Mouse (Mus musculus): ENCODE data around the gene Gm17571. TPM values are rescaled to one million over a fixed set of nuclear protein-coding genes. Genes with fewer than 3 reads are reported as not detected.

Gene Gm17571
- not detected in 2 replicates for polyA plus RNA-seq (2016; fragmentation: Nextera tagmentation; extraction: Ambion mirVana)

- no peaks in the 10 kb centered on the region for H3K36me3 ChIP-seq
- H3K9me3 ChIP-seq: no peaks in the 10 kb centered on the region
- H3K4me2 ChIP-seq: no peak within 1 kb of the TSS
- no peak within 1 kb of the TSS for H3K9ac ChIP-seq (replicated peaks)
- H3K4me3 ChIP-seq (replicated peaks): no peak within 1 kb of the TSS
- 68% methylated on average over 4 of the region's 4 CpGs for WGBS
- no peaks in the 10 kb centered on the region for H3K27me3 ChIP-seq
- no peak for ATAC-seq (ENCODE audit: insufficient number of reproducible peaks, insufficient read depth, low FRiP score, low TSS enrichment, low read depth)
- no peak within 1 kb of the TSS for H3K27ac ChIP-seq
- peaks cover 10% of the 10 kb centered on the region; the same call in 1 of the 2 replicates for H3K4me1 ChIP-seq (replicated peaks)
These were observed at the start of gene Gm17571 for GRCm38 (mm10) chr9:13446703-13447285. Gene Gm17571 (minus strand): TSS chr9:13446753.

- H3K9me3 ChIP-seq: no peaks in the 10 kb centered on the region
- no peaks in the 10 kb centered on the region for H3K36me3 ChIP-seq
- H3K27me3 ChIP-seq: no peaks in the 10 kb centered on the region
- H3K4me3 ChIP-seq (replicated peaks): no peak overlapping the region
- no peak overlapping the region for H3K4me2 ChIP-seq
- H3K9ac ChIP-seq (replicated peaks): no peak overlapping the region
- peaks cover 28% of the 10 kb centered on the region for H3K4me1 ChIP-seq (replicated peaks)
- ATAC-seq (ENCODE audit: insufficient number of reproducible peaks, insufficient read depth, low FRiP score, low TSS enrichment, low read depth): no peak
- H3K27ac ChIP-seq: no peak overlapping the region
These were observed 49.0 kb upstream of the Gm17571 start for GRCm38 (mm10) chr9:13495530-13495929.

GRCm38 (mm10) chr9:13493746-13494145 is 47.2 kb upstream of the Gm17571 start:
- Histone ChIP-seq H3K9ac (replicated peaks) (no peak overlapping the region), H3K9me3 (no peaks in the 10 kb centered on the region), H3K4me3 (replicated peaks) (no peak overlapping the region), H3K36me3 (no peaks in the 10 kb centered on the region), H3K4me1 (replicated peaks) (peaks cover 25% of the 10 kb centered on the region), H3K4me2 (no peak overlapping the region), H3K27me3 (no peaks in the 10 kb centered on the region), H3K27ac (no peak overlapping the region)
- 96% methylated on average over 2 of the region's 2 CpGs for WGBS
- ATAC-seq (ENCODE audit: insufficient number of reproducible peaks, insufficient read depth, low FRiP score, low TSS enrichment, low read depth): no peak

GRCm38 (mm10) chr9:13492807-13493206 is 46.3 kb upstream of the Gm17571 start:
- Histone ChIP-seq H3K9ac (replicated peaks) (no peak overlapping the region), H3K27ac (no peak overlapping the region), H3K36me3 (no peaks in the 10 kb centered on the region), H3K4me1 (replicated peaks) (peaks cover 18% of the 10 kb centered on the region), H3K27me3 (no peaks in the 10 kb centered on the region), H3K4me3 (replicated peaks) (no peak overlapping the region), H3K9me3 (no peaks in the 10 kb centered on the region), H3K4me2 (no peak overlapping the region)
- ATAC-seq (ENCODE audit: insufficient number of reproducible peaks, insufficient read depth, low FRiP score, low TSS enrichment, low read depth): no peak
- WGBS: 77% methylated on average over 2 of the region's 2 CpGs

- ATAC-seq (ENCODE audit: insufficient number of reproducible peaks, insufficient read depth, low FRiP score, low TSS enrichment, low read depth): no peak
- WGBS: 77% methylated on average over 9 of the region's 9 CpGs
- H3K27ac ChIP-seq: no peak overlapping the region
- no peaks in the 10 kb centered on the region for H3K27me3 ChIP-seq
- peaks cover 12% of the 10 kb centered on the region for H3K4me1 ChIP-seq (replicated peaks)
- no peak overlapping the region for H3K9ac ChIP-seq (replicated peaks)
- H3K36me3 ChIP-seq: no peaks in the 10 kb centered on the region
- H3K4me2 ChIP-seq: no peak overlapping the region
- no peaks in the 10 kb centered on the region for H3K9me3 ChIP-seq
- H3K4me3 ChIP-seq (replicated peaks): no peak overlapping the region
These were observed 45.5 kb upstream of the Gm17571 start for GRCm38 (mm10) chr9:13491854-13492620.

GRCm38 (mm10) chr9:13491107-13491506 is 44.6 kb upstream of the Gm17571 start:
- Histone ChIP-seq H3K4me3 (replicated peaks) (no peak overlapping the region), H3K9ac (replicated peaks) (no peak overlapping the region)
- ATAC-seq (ENCODE audit: insufficient number of reproducible peaks, insufficient read depth, low FRiP score, low TSS enrichment, low read depth): no peak

GRCm38 (mm10) chr9:13485914-13486313 is 39.4 kb upstream of the Gm17571 start:
- Histone ChIP-seq H3K4me3 (replicated peaks) (no peak overlapping the region), H3K27ac (no peak overlapping the region), H3K9ac (replicated peaks) (no peak overlapping the region), H3K4me2 (no peak overlapping the region), H3K36me3 (no peaks in the 10 kb centered on the region), H3K27me3 (no peaks in the 10 kb centered on the region), H3K9me3 (no peaks in the 10 kb centered on the region), H3K4me1 (replicated peaks) (peaks cover 26% of the 10 kb centered on the region)
- 68% methylated on average over 1 of the region's 1 CpGs for WGBS
- no peak for ATAC-seq (ENCODE audit: insufficient number of reproducible peaks, insufficient read depth, low FRiP score, low TSS enrichment, low read depth)

More at GRCm38 (mm10) chr9:13491107-13491506, 44.6 kb upstream of the Gm17571 start:
- Histone ChIP-seq H3K27ac (no peak overlapping the region), H3K4me1 (replicated peaks) (peaks cover 7% of the 10 kb centered on the region; the same call in 1 of the 2 replicates), H3K4me2 (no peak overlapping the region), H3K9me3 (no peaks in the 10 kb centered on the region), H3K27me3 (no peaks in the 10 kb centered on the region), H3K36me3 (no peaks in the 10 kb centered on the region)
- 64% methylated on average over 1 of the region's 1 CpGs for WGBS

GRCm38 (mm10) chr9:13484267-13485240 is 38.0 kb upstream of the Gm17571 start:
- no peak for ATAC-seq (ENCODE audit: insufficient number of reproducible peaks, insufficient read depth, low FRiP score, low TSS enrichment, low read depth)
- 48% methylated on average over 12 of the region's 12 CpGs for WGBS
- peak overlapping the region; percentile 6 for H3K4me2 ChIP-seq
- no peak overlapping the region for H3K4me3 ChIP-seq (replicated peaks)
- H3K9ac ChIP-seq (replicated peaks): no peak overlapping the region
- peak overlapping the region; percentile 32 for H3K27ac ChIP-seq
- no peaks in the 10 kb centered on the region for H3K27me3 ChIP-seq
- H3K36me3 ChIP-seq: no peaks in the 10 kb centered on the region
- H3K9me3 ChIP-seq: no peaks in the 10 kb centered on the region
- H3K4me1 ChIP-seq (replicated peaks): peaks cover 28% of the 10 kb centered on the region

- Histone ChIP-seq H3K27me3 (no peaks in the 10 kb centered on the region), H3K27ac (peak overlapping the region; percentile 32), H3K4me1 (replicated peaks) (peaks cover 38% of the 10 kb centered on the region), H3K9ac (replicated peaks) (no peak overlapping the region), H3K36me3 (no peaks in the 10 kb centered on the region), H3K4me3 (replicated peaks) (no peak overlapping the region), H3K4me2 (0 out of 2 replicates have a peak overlapping the region, but pooled peaks have one; percentile 6), H3K9me3 (no peaks in the 10 kb centered on the region)
- WGBS: 44% methylated on average over 5 of the region's 5 CpGs
- ATAC-seq (ENCODE audit: insufficient number of reproducible peaks, insufficient read depth, low FRiP score, low TSS enrichment, low read depth): peak; percentile 71
These were observed 36.9 kb upstream of the Gm17571 start for GRCm38 (mm10) chr9:13483199-13484068.

- Histone ChIP-seq H3K4me1 (replicated peaks) (peaks cover 27% of the 10 kb centered on the region), H3K27me3 (no peaks in the 10 kb centered on the region), H3K9me3 (no peaks in the 10 kb centered on the region), H3K4me3 (replicated peaks) (no peak overlapping the region), H3K4me2 (no peak overlapping the region), H3K27ac (no peak overlapping the region), H3K36me3 (no peaks in the 10 kb centered on the region), H3K9ac (replicated peaks) (0 out of 2 replicates have a peak overlapping the region, but pooled peaks have one; percentile 19)
- WGBS: 16% methylated on average over 4 of the region's 4 CpGs
- ATAC-seq (ENCODE audit: insufficient number of reproducible peaks, insufficient read depth, low FRiP score, low TSS enrichment, low read depth): no peak
These were observed 32.7 kb upstream of the Gm17571 start for GRCm38 (mm10) chr9:13479275-13479674.

Measured in limb, embryonic 12.5 days (tissue).